Mouse (Mus musculus): Measurements from ENCODE around the gene Med18. TPM values are rescaled to one million over a fixed set of nuclear protein-coding genes. Genes with fewer than 3 reads are reported as not detected.

Gene Med18
- 1 to 10 TPM; 8.7 to 9.4 TPM for total RNA-seq (2021)
- long read RNA-seq, experiment 1, partial matches to known transcripts: 0 of 2 reads
- long read RNA-seq, experiment 1, other reads (novel, unspliced or antisense): 0 of 2 reads
- long read RNA-seq, experiment 2, transcript Med18-201 (3 exons, 1,675 nt): major isoform, 6 of 6 reads
- long read RNA-seq, experiment 2, partial matches to known transcripts: 0 of 6 reads
- long read RNA-seq, experiment 2, other reads (novel, unspliced or antisense): 0 of 6 reads

DNA sequence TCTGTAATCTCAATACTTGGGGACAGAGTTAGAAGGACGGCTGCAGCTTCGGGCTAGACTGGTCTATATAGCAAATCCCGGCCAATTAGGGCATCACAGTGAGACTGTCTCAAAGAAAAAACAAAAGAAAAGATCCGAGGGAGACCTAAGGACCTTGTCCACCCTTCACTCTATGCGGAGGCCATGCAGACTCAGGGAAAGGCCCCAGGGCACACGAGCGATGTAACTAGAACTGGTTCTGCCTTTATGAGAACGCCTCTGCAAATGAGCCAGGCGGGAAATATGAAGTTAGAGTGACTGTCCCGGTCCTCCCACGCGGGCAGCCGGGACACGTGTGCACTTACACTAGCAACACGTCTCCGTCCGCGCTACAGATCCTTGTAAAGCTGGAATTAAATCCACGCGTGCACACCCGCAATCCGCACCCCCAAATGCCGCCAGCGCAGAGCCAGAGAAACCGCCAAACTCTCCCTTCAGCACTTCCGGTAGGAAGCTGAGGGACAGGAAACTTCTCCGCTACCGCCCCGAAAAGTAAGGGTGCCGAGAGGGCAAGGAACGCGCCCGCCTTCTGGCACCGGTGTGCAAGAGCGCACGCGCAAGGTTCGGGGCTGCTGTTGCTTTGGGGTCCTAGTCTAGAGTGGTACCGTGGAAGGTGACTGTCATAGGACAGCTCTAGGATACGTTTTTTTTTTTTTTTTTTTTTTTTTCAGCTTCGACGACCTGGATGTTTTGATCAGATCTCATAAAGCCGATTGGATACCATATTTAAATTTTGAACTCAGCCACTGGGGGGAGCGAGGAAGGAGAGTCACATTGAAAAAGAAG is at the start of gene Med18:
Med18 (minus strand) TSS at position 492 of the 825 bp plus-strand sequence.
- Histone ChIP-seq H3K4me3 (peak within 1 kb of the TSS; percentile 81), H3K27ac (peak within 1 kb of the TSS; percentile 87)
- peak; percentile 79 for TF ChIP-seq CTCF (conservative IDR thresholded peaks at IDR 0.05)
- DNase-seq (ENCODE audit: low spot score in 2 of 2): peak; percentile 94 to 95

DNA sequence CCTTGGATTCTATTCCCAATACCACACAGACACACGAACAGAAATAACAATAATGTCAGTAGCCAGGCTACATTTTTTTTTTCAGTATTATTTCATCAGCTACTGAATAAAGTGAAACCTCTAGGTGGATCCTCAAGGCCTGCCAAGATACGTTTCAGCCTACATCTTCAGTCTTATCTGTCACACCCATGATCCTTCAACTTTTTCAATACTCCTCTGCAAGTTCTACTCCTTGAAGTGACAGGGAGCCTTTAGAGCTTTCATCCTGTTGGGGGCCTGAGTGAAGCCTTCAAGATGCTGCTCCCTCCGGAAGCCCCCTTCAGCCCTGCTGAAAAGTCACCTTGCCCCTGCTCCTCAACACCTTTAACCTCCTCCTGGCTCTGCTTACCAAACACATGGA is 48.4 kb upstream of the Med18 start:
- TF ChIP-seq CTCF (conservative IDR thresholded peaks at IDR 0.05): no peak

DNA sequence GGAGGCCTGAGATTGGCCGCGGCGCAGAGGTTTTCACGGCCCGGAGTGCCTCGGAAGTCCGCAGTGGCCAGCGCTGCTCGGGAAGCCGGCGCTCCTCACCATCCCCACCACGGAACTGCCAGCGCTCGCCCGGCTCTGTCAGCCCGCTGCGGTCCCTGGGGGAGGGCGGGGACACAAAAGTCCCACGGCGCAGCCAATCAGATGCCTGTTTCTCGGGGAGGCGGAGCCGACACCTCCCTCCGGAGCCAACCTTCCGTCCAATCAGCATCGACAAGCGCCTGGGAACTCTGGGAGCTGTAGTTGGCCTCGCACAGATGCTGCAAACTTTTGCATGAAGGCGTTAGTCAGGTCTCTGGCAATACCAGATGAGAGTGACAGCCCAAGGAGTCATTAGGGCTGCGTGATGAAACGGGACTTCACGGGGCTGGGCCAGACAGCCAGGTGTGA is 46.7 kb upstream of the Med18 start, which contains the start of gene Sesn2:
Sesn2 (minus strand) TSS at position 150 of the 447 bp plus-strand sequence.
- peak within 1 kb of the TSS; percentile 92 for H3K27ac ChIP-seq
- DNase-seq (ENCODE audit: low spot score in 2 of 2): peak; percentile 96 to 98
- H3K4me3 ChIP-seq: peak within 1 kb of the TSS; percentile 73
- TF ChIP-seq CTCF (conservative IDR thresholded peaks at IDR 0.05): no peak

More for the DNA sequence above, 48.4 kb upstream of the Med18 start:
- Histone ChIP-seq H3K27ac (no peak overlapping the region), H3K4me3 (no peak overlapping the region)
- DNase-seq (ENCODE audit: low spot score in 2 of 2): no peak

DNA sequence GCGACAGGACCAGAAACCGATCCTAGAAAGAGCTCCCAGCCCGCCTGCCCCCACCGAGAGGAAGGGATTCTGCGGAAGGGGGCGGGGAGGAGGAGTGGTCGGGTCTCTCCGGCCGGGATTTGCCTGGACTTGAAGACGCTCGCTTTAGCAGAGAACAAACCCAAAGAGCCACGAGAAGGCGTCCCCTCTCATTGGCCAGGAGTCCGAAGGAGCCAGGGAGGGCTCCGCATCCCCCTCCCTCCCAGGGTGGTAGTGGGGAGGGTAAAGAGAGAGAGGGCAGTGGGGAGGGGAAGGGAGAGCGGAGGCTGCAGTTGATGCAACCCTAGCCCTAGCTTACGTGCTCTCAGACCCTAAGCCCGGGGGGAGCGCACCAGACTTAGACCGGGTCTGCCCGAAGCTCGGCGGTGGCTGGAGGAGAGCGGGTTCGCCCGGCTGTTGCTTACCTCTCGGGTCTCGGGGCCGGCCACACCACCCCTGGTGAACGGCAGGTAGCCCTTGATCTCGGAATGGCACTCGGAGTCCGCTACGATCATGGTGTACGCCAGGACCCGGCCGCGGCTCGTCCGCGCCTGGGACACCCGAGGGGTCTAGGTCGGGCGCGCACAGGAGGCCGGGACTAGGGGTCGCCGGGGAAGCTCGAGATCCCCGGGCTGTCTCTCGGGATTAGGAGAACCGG is 46.0 kb upstream of the Med18 start:
- DNase-seq (ENCODE audit: low spot score in 2 of 2): peak; percentile 50 to 59
- H3K4me3 ChIP-seq: peak overlapping the region; percentile 73
- no peak for TF ChIP-seq CTCF (conservative IDR thresholded peaks at IDR 0.05)
- peak overlapping the region; percentile 92 for H3K27ac ChIP-seq

DNA sequence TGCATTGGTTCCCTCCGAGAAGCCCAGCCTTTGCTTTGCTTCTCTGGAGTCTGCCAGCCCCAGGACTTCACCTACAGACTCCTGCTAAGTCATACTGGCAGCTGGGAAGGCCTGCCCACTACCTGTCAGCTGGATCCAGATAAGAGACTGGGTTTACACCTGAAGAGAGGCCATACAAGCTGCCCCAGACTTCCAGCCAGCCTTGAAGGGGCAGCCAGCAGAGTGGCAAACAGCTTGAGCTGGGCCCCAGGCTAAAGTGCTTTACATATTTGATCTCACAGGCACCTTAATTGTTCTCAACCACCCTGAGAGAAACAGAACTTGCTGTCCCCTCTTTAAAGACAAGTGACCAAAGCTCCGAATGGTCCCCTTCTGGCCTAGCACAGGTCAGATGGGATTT is 43.5 kb upstream of the Med18 start:
- H3K4me3 ChIP-seq: no peak overlapping the region
- no peak for DNase-seq (ENCODE audit: low spot score in 2 of 2)
- no peak overlapping the region for H3K27ac ChIP-seq
- TF ChIP-seq CTCF (conservative IDR thresholded peaks at IDR 0.05): no peak

DNA sequence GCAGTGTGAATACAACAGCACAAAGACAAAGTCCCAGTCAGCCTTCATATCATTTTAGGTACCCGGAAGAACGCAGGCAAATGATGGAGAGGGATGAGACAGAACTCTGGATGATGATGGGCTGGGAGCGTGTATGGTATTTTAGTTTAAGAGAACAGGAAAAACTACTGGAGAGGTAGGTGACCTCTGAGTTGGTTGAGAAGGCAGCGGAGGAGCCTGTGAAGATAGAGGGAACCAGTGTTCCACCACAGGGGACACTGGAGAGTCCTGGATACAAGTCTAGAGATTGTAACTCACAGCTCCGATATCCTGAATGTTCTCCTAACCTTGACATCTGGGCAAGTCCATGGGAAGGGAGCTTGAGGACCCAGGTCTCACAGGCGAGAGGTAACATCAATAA is 42.5 kb upstream of the Med18 start:
- no peak for TF ChIP-seq CTCF (conservative IDR thresholded peaks at IDR 0.05)
- no peak for DNase-seq (ENCODE audit: low spot score in 2 of 2)

DNA sequence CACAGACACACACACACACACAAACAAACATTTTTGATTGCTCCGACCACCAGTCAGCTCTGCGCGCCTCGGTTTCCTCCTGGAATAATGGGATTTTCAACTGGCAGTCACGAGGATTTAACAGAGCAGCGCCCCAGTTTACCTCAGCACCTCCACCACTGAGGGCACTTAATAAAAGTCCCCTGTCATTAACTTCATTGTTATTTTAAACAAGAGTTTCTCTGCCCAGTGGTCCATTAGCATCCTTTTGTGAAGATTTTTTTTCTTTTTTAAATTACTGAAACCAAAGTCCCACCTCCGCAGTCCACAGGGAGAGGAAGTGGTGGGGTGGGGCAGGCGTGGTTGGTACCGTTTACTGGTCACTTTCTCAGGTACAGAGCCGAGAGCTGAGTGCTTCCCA is 42.1 kb upstream of the Med18 start:
- TF ChIP-seq CTCF (conservative IDR thresholded peaks at IDR 0.05): no peak
- no peak for DNase-seq (ENCODE audit: low spot score in 2 of 2)
- H3K27ac ChIP-seq: no peak overlapping the region
- H3K4me3 ChIP-seq: no peak overlapping the region

More for the DNA sequence above, 42.5 kb upstream of the Med18 start:
- H3K27ac ChIP-seq: no peak overlapping the region
- no peak overlapping the region for H3K4me3 ChIP-seq

DNA sequence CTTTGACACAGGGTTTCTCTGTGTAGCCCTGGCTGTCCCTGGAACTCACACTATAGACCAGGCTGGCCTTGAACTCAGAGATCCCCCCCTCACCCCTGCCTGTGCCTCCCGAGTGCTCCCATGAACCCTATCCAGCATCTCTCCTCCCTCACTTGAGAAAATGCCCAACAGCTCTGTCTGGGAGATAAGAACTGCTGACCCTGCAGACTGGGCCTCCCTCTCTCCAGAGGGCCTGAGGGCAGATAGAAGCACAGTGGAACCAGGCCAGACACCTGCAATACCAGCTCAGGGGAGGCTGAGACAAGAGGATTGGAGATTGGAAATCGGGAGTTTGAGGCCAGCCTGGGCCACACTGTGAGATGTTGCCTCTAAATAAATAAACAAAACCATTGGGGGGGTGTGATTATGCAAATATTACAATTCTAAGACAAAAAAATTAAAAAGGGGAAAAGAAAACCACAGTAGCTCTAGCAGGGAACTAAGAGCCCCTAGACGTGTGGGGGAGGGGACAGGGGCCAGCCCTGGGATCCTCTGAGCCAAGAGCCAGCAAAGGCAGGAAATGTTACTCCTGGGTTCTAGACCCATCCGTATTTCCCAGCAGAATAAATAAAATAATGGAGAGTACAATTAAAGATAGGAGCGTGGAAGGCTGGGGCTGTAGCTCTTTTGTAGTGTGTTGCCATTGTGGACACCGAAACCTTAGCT is 41.5 kb upstream of the Med18 start:
- no peak overlapping the region for H3K4me3 ChIP-seq
- no peak for DNase-seq (ENCODE audit: low spot score in 2 of 2)
- H3K27ac ChIP-seq: no peak overlapping the region
- TF ChIP-seq CTCF (conservative IDR thresholded peaks at IDR 0.05): no peak

DNA sequence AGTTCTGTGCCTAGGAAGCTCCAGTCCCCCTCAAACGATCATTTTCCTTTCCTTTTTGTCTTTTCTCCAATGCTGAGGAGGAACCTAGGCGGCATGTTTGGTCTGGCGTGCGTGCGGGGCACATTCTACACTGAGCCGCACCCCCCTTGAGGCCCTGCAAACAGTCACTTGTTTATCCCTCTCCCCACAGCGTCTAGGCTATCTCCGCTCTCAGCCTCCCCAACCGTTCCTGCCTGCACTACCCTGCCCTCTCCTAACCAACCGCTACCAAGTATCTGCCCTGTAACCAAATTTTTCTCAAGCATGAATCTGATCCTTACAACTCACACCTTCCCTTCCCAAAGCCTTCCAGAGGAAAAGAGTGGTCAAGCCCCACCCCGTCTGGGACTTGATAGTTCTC is 39.6 kb upstream of the Med18 start:
- no peak overlapping the region for H3K27ac ChIP-seq
- TF ChIP-seq CTCF (conservative IDR thresholded peaks at IDR 0.05): no peak
- no peak overlapping the region for H3K4me3 ChIP-seq
- no peak for DNase-seq (ENCODE audit: low spot score in 2 of 2)

DNA sequence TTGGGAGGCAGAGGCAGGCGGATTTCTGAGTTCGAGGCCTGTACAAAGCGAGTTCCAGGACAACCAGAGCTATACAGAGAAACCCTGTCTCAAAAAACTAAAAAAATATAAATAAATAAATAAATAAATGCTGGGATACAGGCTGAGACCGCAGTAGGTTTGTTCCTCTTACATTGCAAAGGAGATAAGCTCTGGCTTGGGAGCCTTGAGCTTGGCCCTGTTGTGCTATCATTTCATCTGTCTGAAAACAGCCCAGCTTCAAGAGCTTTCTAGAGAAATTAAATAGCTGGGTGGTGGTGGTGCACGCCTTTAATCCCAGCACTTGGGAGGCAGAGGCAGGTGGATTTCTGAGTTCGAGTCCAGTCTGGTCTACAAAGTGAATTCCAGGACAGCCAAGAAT is 37.9 kb upstream of the Med18 start:
- DNase-seq (ENCODE audit: low spot score in 2 of 2): no peak
- TF ChIP-seq CTCF (conservative IDR thresholded peaks at IDR 0.05): no peak
- H3K4me3 ChIP-seq: no peak overlapping the region
- no peak overlapping the region for H3K27ac ChIP-seq

DNA sequence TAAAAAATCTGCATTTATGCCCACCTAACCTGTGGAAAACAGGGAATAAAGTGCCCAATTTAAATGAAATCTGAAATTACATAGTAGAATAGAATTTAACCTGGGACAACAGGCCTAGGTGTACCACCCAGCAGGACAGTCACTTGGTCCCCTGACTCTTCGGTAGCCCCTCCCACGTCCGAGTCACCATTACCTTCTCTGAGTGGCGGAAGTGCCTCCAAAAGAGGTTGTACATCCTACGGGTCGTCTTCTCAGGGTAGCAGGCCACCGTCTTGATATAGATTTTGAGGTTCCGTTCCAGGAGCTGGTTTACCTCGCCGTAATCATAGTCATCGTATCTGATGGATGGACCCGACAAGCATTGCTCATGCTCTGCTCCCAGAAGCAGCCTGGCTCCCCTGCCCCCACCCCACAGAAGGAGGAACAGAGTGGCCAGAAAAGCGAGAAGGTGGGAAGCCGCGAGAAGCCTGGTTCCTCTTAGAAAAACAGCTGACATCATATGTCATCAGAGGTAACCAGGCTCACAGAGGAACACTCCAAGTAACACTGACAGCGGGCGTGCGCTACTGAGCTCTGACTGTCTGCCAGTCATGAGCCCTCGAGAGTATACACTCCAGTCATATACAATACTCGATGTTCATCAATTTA is 30.7 kb upstream of the Med18 start:
- Histone ChIP-seq H3K27ac (peak overlapping the region; percentile 18; the same call in 1 of the 2 replicates), H3K4me3 (no peak overlapping the region)
- no peak for TF ChIP-seq CTCF (conservative IDR thresholded peaks at IDR 0.05)
- peak in 1 of 2 experiments; percentile 38 for DNase-seq (ENCODE audit: low spot score in 2 of 2)

Data from layer of hippocampus, adult 2 months (tissue).